Mouse (Mus musculus): ENCODE measurements around the gene Dcst2. TPM values are rescaled to one million over a fixed set of nuclear protein-coding genes. Genes with fewer than 3 reads are reported as not detected.

Dcst2 gene
- total RNA-seq, 2 experiments from 2014 or later: not detected

GRCm38 (mm10) chr3:89354816-89355511 lies 6.8 kb upstream of the Dcst2 start:
- intact Hi-C loops (cut with DNase I): loop anchor here (1.0 to 2.0 kb wide), 2 partner anchors 15 to 38 kb away; no protein-coding TSS in a partner anchor
- peak; percentile 88 to 93 for DNase-seq

DNA sequence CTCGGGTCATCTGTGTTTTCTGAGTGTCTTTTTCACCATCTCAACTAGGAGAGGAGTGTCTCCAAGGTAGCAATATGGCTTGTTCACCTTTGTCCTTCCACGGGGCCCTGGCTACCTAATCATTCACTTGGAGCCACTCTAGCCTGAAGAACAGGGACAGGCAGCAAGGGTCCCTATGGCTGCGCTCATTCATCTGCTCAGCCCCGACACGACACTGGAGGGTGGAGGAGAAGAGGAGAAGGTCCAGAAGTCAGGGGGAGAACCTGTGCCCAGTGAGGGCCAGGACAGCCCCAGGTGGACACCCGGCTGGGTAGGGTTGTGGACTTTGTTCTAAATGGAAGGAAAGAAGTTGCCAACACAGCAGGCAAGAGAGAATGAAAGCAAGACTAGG lies 6.3 kb upstream of the Dcst2 start:
- no peak for DNase-seq
- intact Hi-C loops (cut with DNase I): loop anchor here (2.0 kb wide), 1 partner anchor 39 kb away; no protein-coding TSS in a partner anchor

DNA sequence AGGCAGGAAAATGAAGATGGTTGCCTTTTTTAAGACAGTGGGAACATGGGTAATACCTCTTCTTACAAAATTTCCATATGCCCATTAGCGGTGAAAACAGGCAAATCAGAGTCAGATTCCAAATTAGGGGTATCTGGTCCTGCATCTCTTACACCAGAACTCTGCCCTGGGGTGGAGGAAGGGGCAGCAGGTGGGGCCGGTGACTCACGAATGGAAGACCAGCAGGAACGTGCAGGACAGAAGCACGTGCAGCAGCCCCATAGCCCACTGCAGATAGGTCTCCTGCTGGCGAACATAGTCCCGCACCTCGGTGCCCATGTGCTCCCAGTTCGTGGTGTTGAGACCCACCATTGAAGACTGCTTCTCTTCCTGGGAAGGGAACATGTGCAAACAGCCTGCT lies 5.7 kb upstream of the Dcst2 start:
- no peak for DNase-seq
- intact Hi-C loops (cut with DNase I): no loop called here

GRCm38 (mm10) chr3:89359630-89360029 lies 2.1 kb upstream of the Dcst2 start:
- intact Hi-C loops (cut with DNase I): no loop called here
- DNase-seq: no peak

DNA sequence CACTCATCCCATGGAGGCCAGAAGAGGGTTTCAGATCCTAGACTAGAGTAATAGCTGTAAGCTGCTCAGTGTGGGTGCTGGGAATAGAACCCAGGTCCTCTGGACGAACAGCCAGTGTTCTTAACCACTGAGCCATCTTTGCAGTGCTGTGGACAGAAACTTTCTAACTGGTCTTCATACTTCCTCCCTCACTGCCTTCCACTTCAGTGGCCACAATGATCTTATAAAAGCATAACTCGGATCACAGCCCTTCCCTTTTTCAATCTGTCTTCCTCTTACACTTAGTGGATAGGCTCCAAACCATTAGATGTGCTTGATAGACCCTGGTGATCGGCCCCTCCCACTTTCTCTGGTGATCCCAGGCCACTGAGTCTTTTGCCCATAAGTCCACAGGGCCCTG lies 1.5 kb upstream of the Dcst2 start:
- intact Hi-C loops (cut with DNase I): no loop called here
- no peak for DNase-seq

- intact Hi-C loops (cut with DNase I): no loop called here
- no peak for DNase-seq
Measured at GRCm38 (mm10) chr3:89364631-89365030, 2.9 kb downstream of the Dcst2 start.

GRCm38 (mm10) chr3:89365153-89365485 lies 3.3 kb downstream of the Dcst2 start, which contains the start of gene Dcst1:
TSS of gene Dcst1 (minus strand) at chr3:89365253.
- no peak for DNase-seq
- intact Hi-C loops (cut with DNase I): no loop called here

DNA sequence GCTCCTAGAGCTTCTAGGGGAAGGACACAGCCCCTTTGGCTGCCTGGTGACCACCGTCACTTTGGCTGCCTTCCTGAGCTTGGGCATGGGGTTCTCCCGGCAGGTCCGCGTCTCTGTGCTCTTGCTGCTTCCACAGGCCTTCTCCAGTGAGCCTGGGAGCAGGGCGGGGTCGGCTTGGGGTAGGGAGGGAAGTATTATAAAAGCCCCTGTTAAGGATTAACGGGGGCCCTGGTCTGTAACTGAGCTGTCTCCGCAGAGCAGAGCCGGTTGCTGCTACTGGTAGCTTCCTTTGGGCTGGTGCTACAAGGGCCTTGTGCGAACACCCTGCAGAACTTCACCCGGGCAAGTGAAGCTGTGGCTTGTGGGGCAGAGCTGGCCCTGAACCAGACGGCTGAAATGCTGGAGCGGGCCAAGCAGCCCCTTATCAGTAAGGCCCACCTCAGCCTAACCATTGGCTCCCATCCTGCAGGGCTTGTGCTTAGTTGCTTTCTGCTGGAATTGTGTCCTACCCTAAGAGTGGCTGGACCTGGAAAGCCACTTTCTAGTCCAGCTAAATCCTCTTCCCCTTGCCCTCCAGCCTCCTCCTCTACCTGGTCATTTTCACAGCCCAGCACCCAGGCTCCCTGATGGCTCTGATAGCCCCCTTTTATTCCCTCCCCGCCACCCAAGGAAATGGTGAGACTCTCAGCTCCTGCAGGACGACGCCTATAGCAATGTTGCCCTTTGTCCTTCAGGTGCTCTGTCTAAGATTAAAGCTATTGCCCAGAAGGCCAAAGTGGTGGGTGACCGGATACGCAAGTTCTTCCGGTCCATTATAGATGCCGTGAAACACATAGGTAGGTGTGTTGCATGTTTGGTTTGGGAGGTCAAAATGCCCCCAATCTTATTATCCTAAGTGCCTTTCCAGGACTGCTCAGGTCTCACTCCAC lies 4.0 kb downstream of the Dcst2 start:
- DNase-seq: no peak
- intact Hi-C loops (cut with DNase I): no loop called here

GRCm38 (mm10) chr3:89367338-89367737 lies 5.6 kb downstream of the Dcst2 start:
- DNase-seq: no peak
- intact Hi-C loops (cut with DNase I): no loop called here

DNA sequence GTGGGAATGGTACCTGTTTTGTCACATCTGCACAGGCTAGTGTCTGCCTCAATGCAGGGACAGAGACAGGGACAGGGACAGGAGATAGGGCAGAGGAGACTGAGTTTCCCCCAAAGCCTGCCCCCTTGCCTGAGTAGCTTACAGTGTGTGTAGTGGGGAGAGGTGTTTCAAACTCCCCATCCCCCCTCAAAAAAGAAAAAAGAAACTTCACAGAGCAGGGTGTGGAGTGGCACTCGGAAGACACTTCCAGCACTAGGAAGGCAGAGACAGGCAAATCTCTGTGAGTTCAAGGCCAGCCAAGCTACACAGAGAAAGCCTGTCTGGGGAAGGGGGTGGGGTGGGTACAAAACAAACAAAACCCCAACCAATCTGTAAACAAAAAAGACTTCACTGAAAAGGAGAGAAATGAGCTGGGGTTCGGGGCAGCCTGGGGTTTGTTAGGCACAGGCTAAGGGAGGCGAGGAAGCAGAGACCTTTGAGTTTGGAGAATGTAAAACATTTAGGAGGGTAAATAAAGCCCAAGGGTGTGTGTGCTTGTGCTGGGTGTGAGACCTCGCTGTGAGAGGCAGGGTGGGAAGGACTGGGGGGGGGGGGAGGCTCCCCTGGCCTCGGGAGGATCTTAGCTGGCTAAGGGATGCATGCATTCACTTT lies 11.9 kb downstream of the Dcst2 start:
- DNase-seq: no peak
- intact Hi-C loops (cut with DNase I): no loop called here

DNA sequence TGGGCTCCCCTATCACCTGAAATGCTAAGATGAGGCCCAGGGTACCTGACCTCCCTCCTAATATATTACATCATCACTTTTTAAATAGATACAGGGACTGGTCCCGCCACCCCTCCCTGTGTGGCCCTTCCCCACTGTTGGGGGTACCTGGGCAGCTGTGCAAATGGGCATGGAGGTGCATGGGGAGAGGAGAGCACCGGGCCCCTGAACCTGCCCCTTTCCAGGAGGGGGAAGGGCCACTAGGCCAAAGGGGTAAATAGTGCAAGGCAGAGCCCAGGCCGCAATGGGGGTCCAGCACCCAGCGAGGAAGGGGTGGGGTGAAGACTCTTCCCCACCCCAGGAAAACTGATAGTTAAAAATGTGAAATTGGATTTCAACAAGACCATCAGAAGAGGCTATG lies 16.1 kb downstream of the Dcst2 start:
- no peak for DNase-seq
- intact Hi-C loops (cut with DNase I): loop anchor here (5.0 kb wide), 1 partner anchor 109 kb away; no protein-coding TSS in a partner anchor

DNA sequence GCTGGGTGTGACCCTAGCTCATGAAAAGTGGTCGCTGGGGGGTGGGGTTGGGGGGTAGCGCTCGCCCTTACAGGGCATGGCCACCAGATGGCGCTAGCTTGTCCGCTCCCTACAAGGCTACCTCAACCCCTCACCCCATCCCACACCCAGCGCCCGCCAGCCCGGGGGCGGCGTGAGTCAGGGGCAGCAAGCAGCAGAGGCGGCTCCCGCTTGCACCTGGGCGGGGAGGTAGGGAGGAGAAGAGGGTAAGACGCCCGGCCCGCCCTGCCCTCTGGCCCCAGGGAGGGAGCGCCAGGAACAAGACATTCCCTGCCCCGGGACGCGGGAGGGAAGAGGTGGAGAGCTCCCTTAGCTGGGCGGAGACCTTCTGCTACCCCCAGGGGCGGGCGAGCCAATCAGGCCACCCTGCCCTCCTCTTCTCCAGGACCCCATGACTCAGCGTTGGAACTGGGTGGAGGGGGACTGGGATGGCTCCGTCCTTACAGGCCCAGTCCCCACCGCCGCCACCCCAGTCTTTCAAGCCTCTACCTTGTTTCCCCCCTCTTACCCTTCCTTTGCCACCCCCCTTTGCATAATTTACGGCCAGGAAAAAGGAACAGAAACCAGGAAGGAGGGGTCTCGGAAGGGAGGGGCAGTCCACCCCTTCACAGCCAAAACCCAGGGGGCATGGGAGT lies 16.8 kb downstream of the Dcst2 start:
- intact Hi-C loops (cut with DNase I): loop anchor here (5.0 kb wide), 1 partner anchor 109 kb away; no protein-coding TSS in a partner anchor
- DNase-seq: peak; percentile 79 to 84

GRCm38 (mm10) chr3:89379388-89380131 lies 17.8 kb downstream of the Dcst2 start:
- intact Hi-C loops (cut with DNase I): loop anchor here (5.0 kb wide), 1 partner anchor 108 kb away; no protein-coding TSS in a partner anchor

DNA sequence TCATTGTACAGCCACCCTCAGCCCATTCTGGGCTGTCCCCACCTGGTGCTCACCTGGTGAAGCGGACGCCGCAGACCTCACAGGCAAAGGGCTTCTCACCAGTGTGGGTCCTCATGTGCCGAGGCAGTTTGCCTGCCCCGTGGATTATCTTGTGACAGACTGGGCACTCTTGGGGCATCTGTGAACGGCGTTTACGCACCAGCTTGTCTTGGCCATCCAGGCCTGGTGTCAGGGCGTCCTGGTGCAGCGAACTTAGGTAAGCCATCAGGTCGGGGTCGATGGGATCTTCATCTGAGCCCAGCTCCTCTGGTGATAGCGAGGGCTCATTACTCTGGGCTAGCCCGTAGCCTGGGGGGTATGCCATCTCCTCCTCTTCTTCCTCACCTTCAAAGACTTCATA lies 18.5 kb downstream of the Dcst2 start:
- intact Hi-C loops (cut with DNase I): no loop called here
- no peak for DNase-seq

More at GRCm38 (mm10) chr3:89379388-89380131, 17.8 kb downstream of the Dcst2 start:
- DNase-seq: no peak

DNA sequence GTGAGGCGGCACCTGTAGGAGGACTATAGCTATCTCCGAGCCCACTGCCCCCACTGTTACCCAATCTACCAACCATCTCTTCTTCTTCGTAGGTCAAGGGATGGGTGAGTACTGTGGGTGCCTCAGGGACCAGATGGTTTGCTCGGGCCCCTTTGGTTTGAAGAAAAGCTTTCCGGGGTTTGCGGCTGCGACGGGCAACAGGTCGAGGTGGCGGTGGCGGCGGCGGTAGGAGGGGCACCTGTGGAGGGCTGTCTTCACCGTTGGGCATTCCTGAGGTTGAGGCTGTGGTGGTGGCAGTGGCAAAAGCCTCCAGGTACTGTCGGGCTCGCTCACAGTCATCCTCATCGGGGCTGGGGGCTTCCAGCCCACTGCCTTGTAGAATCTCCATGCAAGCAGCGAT lies 18.9 kb downstream of the Dcst2 start:
- no peak for DNase-seq

DNA sequence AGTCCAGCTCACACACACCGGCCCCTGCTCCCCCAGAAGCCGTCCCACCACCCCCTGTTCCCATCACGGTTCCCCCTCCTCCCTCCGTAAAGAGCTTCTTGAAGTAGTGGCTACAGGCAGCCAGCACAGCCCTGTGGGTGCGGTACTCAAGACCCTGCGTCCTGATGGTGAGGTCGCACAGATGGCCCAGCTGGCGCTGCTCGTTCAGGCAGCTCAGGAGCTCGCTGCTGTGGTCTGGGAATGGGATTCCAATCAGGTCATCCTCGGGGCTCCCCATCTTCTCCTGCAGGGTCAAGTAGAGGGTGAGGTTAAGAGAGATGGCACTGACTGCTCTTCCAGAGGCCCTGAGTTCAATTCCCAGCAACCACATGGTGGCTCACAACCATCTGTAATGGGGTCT lies 19.5 kb downstream of the Dcst2 start:
- no peak for DNase-seq
- intact Hi-C loops (cut with DNase I): no loop called here

More for the DNA sequence above, 18.9 kb downstream of the Dcst2 start:
- intact Hi-C loops (cut with DNase I): no loop called here

GRCm38 (mm10) chr3:89382033-89382882 lies 20.5 kb downstream of the Dcst2 start:
- intact Hi-C loops (cut with DNase I): no loop called here

DNA sequence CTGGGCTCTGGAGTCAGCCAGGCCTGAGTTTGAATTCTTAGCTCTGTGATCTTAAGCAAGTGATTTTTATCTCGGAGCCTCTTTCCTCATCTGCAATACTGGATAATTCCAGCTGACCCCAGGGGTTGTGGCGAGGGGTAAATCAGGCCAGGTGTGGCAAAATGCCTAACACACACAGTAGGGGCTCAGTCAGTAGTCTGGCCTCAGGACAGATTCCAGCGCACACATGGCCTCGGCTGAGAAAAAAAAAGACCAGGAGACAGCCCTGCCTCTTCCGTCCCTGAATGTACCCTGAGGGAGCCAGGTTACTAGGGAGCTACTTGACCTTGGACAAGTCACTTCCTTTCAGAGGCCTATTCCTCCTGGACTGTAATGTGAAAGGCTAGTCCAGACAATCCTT lies 21.2 kb downstream of the Dcst2 start:
- no peak for DNase-seq
- intact Hi-C loops (cut with DNase I): no loop called here

More at GRCm38 (mm10) chr3:89382033-89382882, 20.5 kb downstream of the Dcst2 start:
- DNase-seq: no peak

Measured in heart, postnatal 14 days (tissue).